Mouse (Mus musculus) liver, adult (tissue): ENCODE results near the gene Arpc3.
A peak's percentile ranks its signal among the peaks of the same experiment; 100 is the strongest.

Source experiments
- GATA4 ChIP-seq: IDR thresholded peaks from 2 replicates; pipeline ENCODE4 v1.6.1; 2014; ENCODE audit warnings: mild to moderate bottlenecking, low read length; ENCODE audit not compliant: insufficient replicate concordance

Gene Arpc3

GRCm38 (mm10) chr5:122391786-122392180 lies at the start of gene Arpc3:
Gene Arpc3 (plus strand): TSS chr5:122391878.
- TF ChIP-seq GATA4: no peak; the same call in 1 of the 2 replicates

GRCm38 (mm10) chr5:122342874-122343273 lies 48.8 kb upstream of the Arpc3 start:
- no peak for TF ChIP-seq GATA4

- TF ChIP-seq GATA4: no peak
These were observed 47.9 kb upstream of the Arpc3 start for GRCm38 (mm10) chr5:122343768-122344167.

- no peak for TF ChIP-seq GATA4
These were observed 47.4 kb upstream of the Arpc3 start for GRCm38 (mm10) chr5:122344260-122344659.

GRCm38 (mm10) chr5:122345777-122346176 lies 45.9 kb upstream of the Arpc3 start:
- no peak for TF ChIP-seq GATA4

- 0 out of 2 replicates have a peak, but pooled peaks have one; percentile 10 for TF ChIP-seq GATA4
These were observed 37.7 kb upstream of the Arpc3 start, which contains the start of the genes Rad9b and Vps29 for GRCm38 (mm10) chr5:122353807-122354491. Gene Rad9b (minus strand): TSS chr5:122354233. Gene Vps29 (plus strand): TSS chr5:122354369.

- no peak for TF ChIP-seq GATA4
These were observed 37.1 kb upstream of the Arpc3 start for GRCm38 (mm10) chr5:122354492-122355067.

- TF ChIP-seq GATA4: no peak
These were observed 20.0 kb upstream of the Arpc3 start, which contains the start of gene Gpn3 for GRCm38 (mm10) chr5:122371591-122372191. Gene Gpn3 (plus strand): TSS chr5:122371876.

GRCm38 (mm10) chr5:122372192-122372769 lies 19.4 kb upstream of the Arpc3 start, which contains the start of gene Fam216a:
Gene Fam216a (minus strand): TSS chr5:122372364.
- TF ChIP-seq GATA4: peak; percentile 92; the same call in 1 of the 2 replicates

- TF ChIP-seq GATA4: no peak
These were observed 18.8 kb upstream of the Arpc3 start for GRCm38 (mm10) chr5:122372878-122373277.

GRCm38 (mm10) chr5:122377101-122377833 lies 14.4 kb upstream of the Arpc3 start:
- no peak for TF ChIP-seq GATA4

- TF ChIP-seq GATA4: no peak
These were observed 13.5 kb upstream of the Arpc3 start for GRCm38 (mm10) chr5:122378171-122378570.

- TF ChIP-seq GATA4: no peak
These were observed 12.1 kb upstream of the Arpc3 start for GRCm38 (mm10) chr5:122379374-122380155.

- no peak for TF ChIP-seq GATA4
These were observed 1.7 kb upstream of the Arpc3 start for GRCm38 (mm10) chr5:122390006-122390405.
